Mouse (Mus musculus) layer of hippocampus, adult 11-12 months (tissue): Measurements from ENCODE around the gene Hrh1.
A peak's percentile ranks its signal among the peaks of the same experiment; 100 is the strongest.

Experiments
- DNase-seq: peaks from one replicate; pipeline ENCODE4 v3.0.0; 2022; ENCODE audit warnings: low spot score

Hrh1 gene

GRCm38 (mm10) chr6:114397691-114398217, at the start of gene Hrh1:
TSS of gene Hrh1 (plus strand) at chr6:114397936.
- DNase-seq = no peak

GRCm38 (mm10) chr6:114354635-114355034, 43.1 kb upstream of the Hrh1 start:
- DNase-seq = no peak

- DNase-seq = no peak
Observed at GRCm38 (mm10) chr6:114358171-114358570, 39.6 kb upstream of the Hrh1 start.

GRCm38 (mm10) chr6:114362355-114362754, 35.4 kb upstream of the Hrh1 start:
- no peak for DNase-seq

- no peak for DNase-seq
Observed at GRCm38 (mm10) chr6:114363740-114364139, 34.0 kb upstream of the Hrh1 start.

- DNase-seq = no peak
Observed at GRCm38 (mm10) chr6:114364734-114365133, 33.0 kb upstream of the Hrh1 start.

- no peak for DNase-seq
Observed at GRCm38 (mm10) chr6:114366191-114366590, 31.5 kb upstream of the Hrh1 start.

- peak; percentile 19 for DNase-seq
Observed at GRCm38 (mm10) chr6:114367681-114368080, 30.1 kb upstream of the Hrh1 start.

- no peak for DNase-seq
Observed at GRCm38 (mm10) chr6:114368196-114368595, 29.5 kb upstream of the Hrh1 start.

GRCm38 (mm10) chr6:114372741-114373140, 25.0 kb upstream of the Hrh1 start:
- DNase-seq = no peak

- no peak for DNase-seq
Observed at GRCm38 (mm10) chr6:114380872-114381271, 16.9 kb upstream of the Hrh1 start.

GRCm38 (mm10) chr6:114387320-114387719, 10.4 kb upstream of the Hrh1 start:
- no peak for DNase-seq

GRCm38 (mm10) chr6:114387855-114388254, 9.9 kb upstream of the Hrh1 start:
- no peak for DNase-seq

GRCm38 (mm10) chr6:114390129-114390528, 7.6 kb upstream of the Hrh1 start:
- no peak for DNase-seq

GRCm38 (mm10) chr6:114394982-114395381, 2.8 kb upstream of the Hrh1 start:
- no peak for DNase-seq

GRCm38 (mm10) chr6:114396605-114397004, 1.1 kb upstream of the Hrh1 start:
- no peak for DNase-seq

- no peak for DNase-seq
Observed at GRCm38 (mm10) chr6:114397280-114397679, 456 bp upstream of the Hrh1 start.

GRCm38 (mm10) chr6:114398626-114399025, 890 bp downstream of the Hrh1 start:
- DNase-seq = peak; percentile 55

- DNase-seq = no peak
Observed at GRCm38 (mm10) chr6:114400387-114400786, 2.7 kb downstream of the Hrh1 start.

GRCm38 (mm10) chr6:114400841-114401240, 3.1 kb downstream of the Hrh1 start:
- no peak for DNase-seq

GRCm38 (mm10) chr6:114402161-114402560, 4.4 kb downstream of the Hrh1 start:
- no peak for DNase-seq

GRCm38 (mm10) chr6:114403632-114404031, 5.9 kb downstream of the Hrh1 start:
- DNase-seq = no peak

GRCm38 (mm10) chr6:114404128-114404527, 6.4 kb downstream of the Hrh1 start:
- no peak for DNase-seq

GRCm38 (mm10) chr6:114404774-114405468, 7.2 kb downstream of the Hrh1 start:
- DNase-seq = peak; percentile 36
